Mouse (Mus musculus): ENCODE results near the gene Arpc2. TPM values are rescaled to one million over a fixed set of nuclear protein-coding genes. Genes with fewer than 3 reads are reported as not detected.
A peak's percentile ranks its signal among the peaks of the same experiment; 100 is the strongest.

Arpc2 gene
- total RNA-seq (2021): 10 to 100 TPM; 56.1 to 65.1 TPM
- long read RNA-seq, experiment 1, transcript Arpc2-203 (11 exons, 1,439 nt): minor isoform, 39 of 87 reads
- long read RNA-seq, experiment 1, transcript Arpc2-201 (10 exons, 1,404 nt): major isoform, 42 of 87 reads
- long read RNA-seq, experiment 1, partial matches to known transcripts: 2 of 87 reads
- long read RNA-seq, experiment 1, other reads (novel, unspliced or antisense): 3 of 87 reads
- long read RNA-seq, experiment 2, transcript Arpc2-203 (11 exons, 1,439 nt): major isoform, 53 of 114 reads
- long read RNA-seq, experiment 2, transcript Arpc2-201 (10 exons, 1,404 nt): minor isoform, 52 of 114 reads
- long read RNA-seq, experiment 2, partial matches to known transcripts: 4 of 114 reads
- long read RNA-seq, experiment 2, other reads (novel, unspliced or antisense): 4 of 114 reads

DNA sequence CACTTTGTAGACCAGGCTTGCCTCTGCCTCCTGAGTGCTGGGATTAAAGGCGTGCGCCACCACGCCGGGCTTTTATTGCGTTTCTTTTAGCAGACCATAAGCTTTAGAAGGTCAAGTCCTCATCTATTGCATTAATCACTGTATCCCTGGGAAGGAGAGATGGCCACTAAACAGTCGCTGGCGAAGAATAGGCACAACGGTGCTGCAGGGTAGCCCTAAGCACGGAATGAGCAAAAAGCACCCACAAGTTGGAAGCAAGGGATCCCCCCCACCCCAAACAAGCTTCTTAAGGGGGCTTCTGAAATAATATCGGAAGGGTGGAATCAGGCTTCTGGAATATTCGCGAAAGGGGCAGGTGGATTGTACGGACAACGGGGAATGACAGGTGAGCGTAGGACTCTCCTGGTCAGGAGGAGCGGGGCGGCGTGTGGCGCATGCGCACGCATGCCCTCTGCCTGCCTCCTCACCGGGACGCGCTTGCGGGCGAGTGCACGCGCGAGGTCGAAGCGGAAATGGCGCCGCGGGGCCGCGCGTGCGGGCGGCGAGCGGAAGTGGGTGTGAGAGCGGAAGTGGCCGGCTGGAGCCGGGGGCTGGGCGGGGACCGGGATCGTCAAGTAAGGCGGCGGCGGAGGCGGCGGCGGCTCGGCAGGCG is at the start of gene Arpc2:
Gene Arpc2, plus strand, starts transcription at position 147 of the 652 bp plus-strand sequence.
- DNase-seq: peak; percentile 95
- intact Hi-C loops (cut with DNase I): loop anchor here (2.0 kb wide), 1 partner anchor 49 kb away; the partner anchor contains the start of genes Aamp and Pnkd

- no peak for DNase-seq
- intact Hi-C loops (cut with DNase I): no loop called here
Observed at GRCm38 (mm10) chr1:74190471-74190870, 45.4 kb upstream of the Arpc2 start.

GRCm38 (mm10) chr1:74192711-74193110 is 43.2 kb upstream of the Arpc2 start:
- intact Hi-C loops (cut with DNase I): no loop called here
- no peak for DNase-seq

DNA sequence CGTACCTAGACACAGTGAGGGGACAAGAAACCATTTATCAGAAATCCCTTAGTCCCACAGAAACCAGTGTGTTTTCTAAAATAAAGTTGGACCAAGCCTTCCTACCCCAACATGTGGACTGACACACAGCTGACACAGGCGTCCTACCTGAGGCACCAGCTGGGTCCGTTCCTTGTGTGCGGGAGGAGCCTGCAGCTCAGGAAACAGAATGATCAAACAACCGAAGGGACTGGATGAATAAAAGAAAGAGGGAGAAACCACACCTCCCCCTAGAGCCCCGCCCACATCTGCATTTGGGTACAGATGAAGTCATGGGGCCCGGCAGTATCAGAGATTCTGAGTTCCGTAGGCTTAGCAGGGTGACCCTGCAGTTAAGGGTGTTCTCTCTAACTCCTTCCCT is 41.4 kb upstream of the Arpc2 start, which contains the start of gene Cxcr1:
Gene Cxcr1, minus strand, starts transcription at position 187 of the 400 bp plus-strand sequence.
- intact Hi-C loops (cut with DNase I): no loop called here
- DNase-seq: no peak

- intact Hi-C loops (cut with DNase I): loop anchor here (5.0 kb wide), 1 partner anchor 294 kb away; no protein-coding TSS in a partner anchor
- no peak for DNase-seq
Observed at GRCm38 (mm10) chr1:74195961-74196360, 39.9 kb upstream of the Arpc2 start.

- DNase-seq: no peak
- intact Hi-C loops (cut with DNase I): loop anchor here (5.0 kb wide), 1 partner anchor 295 kb away; no protein-coding TSS in a partner anchor
Observed at GRCm38 (mm10) chr1:74196621-74197419, 39.1 kb upstream of the Arpc2 start.

DNA sequence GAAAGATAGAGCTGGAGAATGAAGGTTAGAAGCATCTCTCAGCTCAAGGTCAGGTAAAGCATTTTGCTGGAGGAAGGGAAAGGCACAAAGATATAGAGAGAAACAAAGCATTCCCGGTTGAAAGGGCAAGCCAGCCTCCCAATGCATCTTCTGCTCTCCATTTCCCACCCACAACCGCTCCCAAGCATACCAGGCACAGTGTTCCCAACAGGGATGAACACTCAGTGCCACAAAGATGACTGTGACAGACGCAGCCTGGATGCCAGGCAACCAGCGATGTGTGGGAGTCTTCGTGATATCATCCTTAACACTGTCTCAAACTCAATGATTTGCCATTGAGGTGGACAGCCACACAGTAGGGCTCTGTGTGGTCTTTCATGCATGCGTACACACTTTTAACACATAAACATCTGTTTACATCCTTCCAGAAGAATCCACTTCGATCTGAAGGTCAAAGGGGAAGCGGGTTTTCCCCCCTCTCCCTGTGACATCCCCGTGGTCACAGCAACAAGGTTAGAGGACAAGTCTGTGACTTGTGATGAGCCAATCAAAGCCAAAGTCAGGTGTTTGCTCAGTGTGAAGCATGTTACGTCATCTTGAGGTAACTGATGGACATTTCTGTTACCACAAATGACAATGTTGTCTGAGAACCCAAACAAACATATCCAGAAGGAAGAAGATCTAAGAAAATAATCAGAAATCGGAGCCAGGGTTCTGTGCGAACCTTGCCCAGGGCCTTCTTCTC is 38.0 kb upstream of the Arpc2 start:
- no peak for DNase-seq
- intact Hi-C loops (cut with DNase I): loop anchor here (5.0 kb wide), 1 partner anchor 296 kb away; no protein-coding TSS in a partner anchor

DNA sequence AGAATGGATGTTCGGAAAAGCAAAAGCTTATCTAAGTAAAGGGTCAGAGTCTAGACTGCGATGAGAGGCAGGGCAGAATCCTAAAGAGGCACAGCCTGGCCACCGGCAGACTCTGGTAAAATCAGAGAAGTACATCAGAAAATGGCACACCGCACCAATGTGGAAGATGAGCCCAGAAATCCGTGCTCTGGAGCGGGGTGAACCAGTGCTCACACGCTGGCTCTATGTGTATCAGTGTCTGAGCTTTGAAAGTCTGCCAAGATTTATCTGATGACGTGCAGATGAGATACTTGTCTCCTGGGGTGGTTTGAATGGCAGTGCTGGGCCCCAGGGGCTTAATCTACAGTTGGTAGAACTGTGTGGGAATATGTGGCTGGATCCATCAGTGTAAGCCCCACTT is 36.8 kb upstream of the Arpc2 start:
- intact Hi-C loops (cut with DNase I): loop anchor here (5.0 kb wide), 1 partner anchor 297 kb away; no protein-coding TSS in a partner anchor
- no peak for DNase-seq

DNA sequence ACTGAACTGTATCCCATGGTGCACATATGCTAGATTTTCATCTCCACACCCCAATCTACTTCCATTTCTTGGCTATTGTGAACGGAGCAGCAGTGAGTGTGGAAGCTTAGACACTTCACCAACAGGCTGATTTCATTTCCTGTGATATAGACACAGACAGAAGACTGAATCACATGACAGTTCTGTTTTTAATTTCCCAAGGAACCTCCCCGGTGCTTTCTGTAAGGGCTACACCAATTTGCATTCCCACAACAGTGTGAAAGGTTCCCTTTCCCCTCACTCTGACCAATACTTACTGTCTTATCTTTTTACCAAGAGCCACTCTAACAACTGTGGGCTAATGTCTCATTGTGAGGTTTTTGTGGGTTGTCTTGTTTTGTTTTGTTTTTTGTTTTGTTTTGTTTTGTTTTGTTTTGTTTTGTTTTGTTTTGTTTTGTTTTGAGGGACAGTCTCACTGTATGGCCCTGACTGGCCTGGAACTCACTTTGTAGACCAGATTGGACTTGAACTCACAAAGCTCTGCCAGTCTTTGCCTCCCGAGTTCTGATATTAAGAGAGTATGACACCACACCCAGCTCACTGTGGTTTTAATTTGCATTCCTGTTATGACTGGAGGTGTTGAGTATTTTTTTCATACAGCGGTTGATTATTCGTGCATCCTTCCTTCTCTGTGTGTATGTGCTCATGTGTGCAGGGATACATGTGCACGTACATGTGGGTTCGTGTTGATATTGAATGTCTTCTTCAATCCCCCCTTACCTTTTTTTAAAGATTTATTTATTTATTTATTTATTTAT is 34.6 kb upstream of the Arpc2 start:
- intact Hi-C loops (cut with DNase I): no loop called here
- DNase-seq: no peak

- intact Hi-C loops (cut with DNase I): no loop called here
- DNase-seq: no peak
Observed at GRCm38 (mm10) chr1:74203457-74203856, 32.4 kb upstream of the Arpc2 start.

DNA sequence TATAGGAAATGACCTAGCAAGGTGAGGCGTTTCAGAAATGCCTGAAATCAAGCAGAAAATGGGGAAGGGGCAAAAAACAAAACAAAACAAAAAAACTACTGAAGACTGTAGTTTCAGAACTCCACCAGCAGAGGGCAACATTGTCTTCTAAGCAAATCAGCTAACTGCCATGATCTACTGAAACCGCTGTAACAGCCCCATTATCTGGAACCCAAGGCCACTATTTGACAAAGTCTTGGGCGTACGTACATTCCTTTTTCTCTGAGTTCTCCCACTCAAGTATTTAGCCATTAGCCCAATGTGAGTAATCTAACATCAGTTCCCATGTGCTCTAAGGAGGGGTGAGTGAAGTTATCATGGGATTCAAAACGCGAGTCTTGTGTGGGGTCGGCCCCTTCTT is 30.0 kb upstream of the Arpc2 start:
- intact Hi-C loops (cut with DNase I): loop anchor here (1.0 to 5.0 kb wide), 3 partner anchors 76 to 246 kb away; partner anchors contain the start of genes Aamp, Catip and Pnkd
- no peak for DNase-seq

DNA sequence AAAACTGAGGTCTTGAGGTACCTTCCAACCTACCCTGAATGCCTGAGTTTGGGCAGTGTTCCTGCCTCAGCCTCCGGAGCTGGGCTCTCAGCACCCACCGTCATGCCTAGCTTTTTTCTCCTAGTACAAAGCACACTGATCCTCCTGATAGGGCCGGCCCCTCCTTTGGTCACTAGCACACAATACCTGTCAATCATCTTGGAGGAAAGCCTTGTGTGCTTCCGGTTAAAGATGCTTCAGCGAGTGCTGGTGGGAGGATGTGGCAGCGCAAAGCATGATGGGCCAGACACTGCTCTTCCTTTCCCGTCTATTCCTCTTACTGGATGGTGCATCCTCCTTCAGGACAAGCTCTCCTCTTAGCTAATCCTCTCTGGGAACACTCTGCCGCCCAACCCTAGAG is 29.2 kb upstream of the Arpc2 start:
- no peak for DNase-seq
- intact Hi-C loops (cut with DNase I): loop anchor here (5.0 kb wide), 2 partner anchors 76 to 156 kb away; partner anchors contain the start of genes Aamp, Catip and Pnkd

DNA sequence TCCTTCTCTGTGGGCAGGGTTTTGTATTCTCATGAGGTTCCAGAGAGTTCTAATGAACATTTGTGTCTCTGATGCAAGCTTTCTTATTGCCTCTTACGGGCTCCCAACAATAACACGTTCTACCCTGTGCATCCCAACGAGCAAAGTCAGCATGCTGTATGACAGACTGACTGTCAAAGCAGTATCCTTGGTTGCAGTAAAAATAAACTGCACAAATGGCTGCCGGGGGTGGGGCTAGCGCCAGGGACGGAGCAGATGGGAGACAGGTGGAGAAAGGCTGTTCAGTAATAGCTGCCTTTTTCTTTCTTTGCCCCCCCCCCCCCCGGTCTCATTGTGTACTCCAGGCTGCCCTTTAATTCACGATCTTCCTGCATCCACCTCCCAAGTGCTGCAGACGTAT is 28.0 kb upstream of the Arpc2 start:
- intact Hi-C loops (cut with DNase I): loop anchor here (5.0 kb wide), 2 partner anchors 74 to 154 kb away; partner anchors contain the start of genes Aamp, Catip and Pnkd
- no peak for DNase-seq

- intact Hi-C loops (cut with DNase I): loop anchor here (5.0 kb wide), 2 partner anchors 73 to 153 kb away; partner anchors contain the start of genes Aamp, Catip and Pnkd
- no peak for DNase-seq
Observed at GRCm38 (mm10) chr1:74208941-74209340, 26.9 kb upstream of the Arpc2 start.

DNA sequence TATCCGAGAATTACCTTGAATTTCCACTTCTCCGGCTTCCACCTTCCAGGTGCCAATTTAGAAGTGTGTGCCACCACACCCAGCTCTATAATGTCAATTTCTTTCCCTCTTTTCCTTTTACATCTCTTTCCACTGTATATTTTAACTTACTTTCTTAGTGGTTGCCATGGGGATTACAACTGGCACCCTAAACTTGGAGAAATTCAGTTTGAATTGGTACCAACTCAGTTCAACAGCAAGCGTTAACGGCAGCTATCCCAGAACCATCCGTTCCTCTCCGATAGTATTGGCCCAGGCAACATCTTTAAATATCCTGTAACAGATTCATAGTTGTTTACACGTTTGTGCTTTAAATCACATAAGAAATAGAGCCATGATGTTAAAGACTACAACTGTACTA is 16.0 kb upstream of the Arpc2 start:
- intact Hi-C loops (cut with DNase I): no loop called here
- DNase-seq: no peak

GRCm38 (mm10) chr1:74227317-74227716 is 8.6 kb upstream of the Arpc2 start:
- intact Hi-C loops (cut with DNase I): no loop called here
- DNase-seq: peak in 1 of 2 experiments; percentile 9

DNA sequence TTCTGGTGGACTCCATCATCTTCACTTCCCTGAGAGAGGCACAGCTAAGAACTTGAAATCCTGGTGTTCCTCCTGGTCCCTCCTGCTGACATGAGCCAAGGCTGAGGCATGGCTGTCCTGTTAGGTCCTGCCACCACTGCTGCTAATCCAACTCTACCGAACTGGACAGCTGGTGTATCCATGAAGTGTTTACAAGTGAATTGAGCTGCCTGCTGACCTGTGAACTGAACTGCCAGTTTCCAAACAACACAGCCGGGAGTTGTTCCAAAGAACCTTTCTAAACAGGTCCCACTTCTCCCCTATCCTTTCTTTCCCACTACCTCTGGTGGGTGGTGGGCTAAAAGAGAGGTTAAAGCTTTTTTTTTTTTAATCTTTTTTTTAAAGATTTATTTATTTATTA is 5.9 kb upstream of the Arpc2 start:
- intact Hi-C loops (cut with DNase I): no loop called here
- DNase-seq: no peak

DNA sequence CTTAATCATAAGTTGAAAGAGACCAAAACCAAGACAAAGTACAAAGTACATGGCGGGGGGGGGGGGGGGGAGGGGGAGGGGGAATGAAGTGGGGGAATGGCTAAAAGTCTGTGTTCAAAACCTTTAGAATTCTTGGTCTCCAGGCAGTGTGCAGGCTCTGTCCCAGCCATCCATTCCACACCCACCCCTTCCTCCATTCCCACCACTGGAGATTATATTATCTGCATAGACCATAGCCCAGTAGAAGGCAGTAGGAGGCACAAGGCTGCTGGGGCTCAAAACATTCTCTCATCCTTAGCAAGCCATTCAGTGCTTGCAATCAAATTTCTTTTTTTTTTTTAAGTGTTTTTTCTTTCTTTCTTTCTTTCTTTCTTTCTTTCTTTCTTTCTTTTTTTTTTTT is 4.9 kb upstream of the Arpc2 start:
- DNase-seq: no peak
- intact Hi-C loops (cut with DNase I): no loop called here
